Mouse (Mus musculus) B cell, adult 67 days (primary cell): ENCODE measurements around the gene Tcf3. TPM values are rescaled to one million over a fixed set of nuclear protein-coding genes. Genes with fewer than 3 reads are reported as not detected.

Experiments
- total RNA-seq, 2 experiments: library from RNA; stranded (reverse); gene quantifications; 4 replicates each; pipeline ENCODE4 v1.2.4; 2023

Gene Tcf3
- total RNA-seq, result 100 to 1,000 TPM; 202 to 212 TPM

GRCm38 (mm10) chr10:80433513-80434232 is at the start of gene Tcf3:
TSS of gene Tcf3 (minus strand) at chr10:80433647.

GRCm38 (mm10) chr10:80406684-80407501 is 26.6 kb downstream of the Tcf3 start, which contains the start of gene Uqcr11:
TSS of gene Uqcr11 (minus strand) at chr10:80406830.

DNA sequence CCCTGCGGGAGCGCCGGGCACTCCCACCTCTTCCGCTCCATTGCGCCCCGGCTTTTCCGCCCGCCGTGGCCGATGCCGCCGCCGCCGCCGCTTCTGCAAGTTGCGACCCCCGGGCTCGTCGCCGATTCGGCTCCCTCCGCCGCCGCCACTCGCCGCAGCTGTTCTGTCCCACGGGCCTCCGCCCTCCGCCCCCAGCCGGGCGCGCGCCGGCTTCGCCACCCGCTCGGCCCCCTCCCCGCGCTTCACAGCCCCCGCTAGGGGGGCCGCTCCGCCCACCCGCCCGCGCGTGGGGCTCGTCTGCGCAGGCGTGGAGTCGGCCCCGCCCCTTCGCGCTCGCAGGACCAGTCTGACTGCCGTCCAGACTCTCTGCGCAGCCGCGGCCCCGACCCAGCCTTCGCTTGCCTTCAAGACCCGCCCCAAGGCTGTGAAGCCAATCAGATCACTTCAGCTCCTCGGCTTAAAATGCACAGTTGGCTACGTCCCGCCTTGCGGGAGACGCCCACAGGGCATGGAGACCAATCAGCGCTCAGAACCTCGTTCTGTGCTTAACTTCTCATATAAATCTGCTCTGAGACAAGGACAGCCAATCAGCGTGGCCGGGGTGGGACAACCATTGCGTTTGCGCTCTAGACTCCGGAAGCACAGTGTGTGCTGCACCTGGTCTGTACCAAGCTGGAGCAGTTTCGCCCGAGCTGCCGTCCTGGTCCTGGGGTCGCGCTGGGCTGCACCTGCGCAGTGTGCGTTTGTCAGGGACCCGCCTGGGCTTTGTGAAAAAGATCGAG is 34.1 kb downstream of the Tcf3 start, which contains the start of gene Mbd3:
Gene Mbd3 (minus strand): TSS at position 360 of the 782 bp plus-strand sequence.

DNA sequence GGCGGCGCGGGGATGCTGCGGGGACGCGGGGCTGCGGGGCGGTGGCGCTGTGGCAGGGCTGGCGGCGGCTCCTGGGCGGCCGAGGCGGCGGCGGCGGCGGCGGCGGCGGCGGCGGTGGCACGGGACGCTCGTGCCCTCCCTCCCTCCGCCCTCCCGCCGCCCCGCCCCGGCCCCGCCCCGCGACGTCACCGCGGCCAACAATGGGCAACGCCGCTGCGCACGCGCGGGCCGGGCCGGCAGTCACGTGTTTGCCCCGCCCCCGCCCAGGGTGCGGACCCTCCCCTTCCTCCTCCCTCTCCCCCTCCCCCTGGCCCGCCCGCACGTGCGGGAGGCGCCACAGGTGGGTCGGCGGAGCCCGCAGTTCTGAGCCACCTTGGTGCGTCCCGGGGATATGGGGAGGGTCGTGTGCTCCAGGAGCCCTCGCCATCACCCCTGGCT is 45.9 kb downstream of the Tcf3 start, which contains the start of gene Mex3d:
Gene Mex3d (minus strand): TSS at position 138 of the 438 bp plus-strand sequence.

Other genes starting within 250 kb of the Tcf3 start
- gene Mum1, start 207.2 kb downstream of the Tcf3 start, total RNA-seq, result 10 to 100 TPM; 79.2 to 79.3 TPM
- 100 to 1,000 TPM in 1 of 2 experiments, 10 to 100 TPM in 1; 98.1 to 106 TPM for gene Ndufs7, start 184.5 kb downstream of the Tcf3 start, total RNA-seq
- gene Gamt, start 172.6 kb downstream of the Tcf3 start, total RNA-seq, result 1 to 10 TPM; 1.2 to 3.8 TPM
- gene Dazap1, start 172.2 kb downstream of the Tcf3 start, total RNA-seq, result 100 to 1,000 TPM; 147 to 159 TPM
- gene Rps15, start 141.2 kb downstream of the Tcf3 start, total RNA-seq, result 1,000 to 10,000 TPM; 2,823 to 2,836 TPM
- under 1 TPM; 0.24 to 0.35 TPM for gene Apc2, start 137.7 kb downstream of the Tcf3 start, total RNA-seq
- 10 to 100 TPM; 27.6 to 32.1 TPM for gene 2310011J03Rik, start 113.1 kb downstream of the Tcf3 start, total RNA-seq
- 1 to 10 TPM; 1.0 to 1.1 TPM for gene Pcsk4, start 104.1 kb downstream of the Tcf3 start, total RNA-seq
- under 1 TPM in 1 of 2 experiments, not detected in 1; 0.26 TPM for gene Reep6, start 103.7 kb downstream of the Tcf3 start, total RNA-seq
- gene Adamtsl5, start 85.2 kb downstream of the Tcf3 start, total RNA-seq, result not detected
- not detected for gene Plk5, start 77.2 kb downstream of the Tcf3 start, total RNA-seq
- 1 to 10 TPM; 8.4 to 9.4 TPM for gene Mex3d, start 46.0 kb downstream of the Tcf3 start, total RNA-seq
- 100 to 1,000 TPM in 1 of 2 experiments, 10 to 100 TPM in 1; 99.8 to 108 TPM for gene Mbd3, start 34.1 kb downstream of the Tcf3 start, total RNA-seq
- gene Uqcr11, start 26.8 kb downstream of the Tcf3 start, total RNA-seq, result 10 to 100 TPM; 69.0 to 71.6 TPM
- gene Onecut3, start 61.2 kb upstream of the Tcf3 start, total RNA-seq, result not detected
- not detected for gene Atp8b3, start 105.5 kb upstream of the Tcf3 start, total RNA-seq
- gene Rexo1, start 127.9 kb upstream of the Tcf3 start, total RNA-seq, result 100 to 1,000 TPM; 117 to 120 TPM
- 10 to 100 TPM; 32.4 to 32.5 TPM for gene Klf16, start 143.7 kb upstream of the Tcf3 start, total RNA-seq
- 100 to 1,000 TPM; 111 to 117 TPM for gene Abhd17a, start 156.7 kb upstream of the Tcf3 start, total RNA-seq
- 10 to 100 TPM; 54.1 to 64.9 TPM for gene Scamp4, start 169.2 kb upstream of the Tcf3 start, total RNA-seq
- gene Adat3, start 169.2 kb upstream of the Tcf3 start, total RNA-seq, result 10 to 100 TPM in 1 of 2 experiments, 1 to 10 TPM in 1; 6.4 to 13.3 TPM
- gene Gm49322, start 172.4 kb upstream of the Tcf3 start, total RNA-seq, result 10 to 100 TPM in 1 of 2 experiments, 1 to 10 TPM in 1; 9.1 to 10.4 TPM
- gene Csnk1g2, start 189.2 kb upstream of the Tcf3 start, total RNA-seq, result 100 to 1,000 TPM; 203 to 222 TPM
- 10 to 100 TPM; 32.1 to 40.9 TPM for gene Btbd2, start 223.4 kb upstream of the Tcf3 start, total RNA-seq
- gene Mknk2, start 244.5 kb upstream of the Tcf3 start, total RNA-seq, result 100 to 1,000 TPM; 441 to 463 TPM